9 mouse cellular contexts compared by ENCODE assay signal in genomic region chr10:58824016-58824568, GRCm38 (mm10). TPM values are rescaled to one million over a fixed set of nuclear protein-coding genes. Genes with fewer than 3 reads are reported as not detected.
"Had no signal": no experiment of that assay in that cellular context is flagged by ENCODE, and none has a peak within 500 bp of the region (broad histone marks: within the 10 kb centered on the region; RNA-seq: fewer than 3 reads in every experiment).

No protein-coding gene starts in this region.

- DNase-seq: lung, adult 2 months; lung, postnatal 14 days; lung, postnatal 36 days; right cerebral cortex, postnatal 14 days; thymus, adult 2 months; thymus, postnatal 25 days; thymus, postnatal 4 days had no signal

RNA-seq across cellular contexts. Expression of gene Sh3rf3, which starts 10.9 kb away (rescaled TPM):
- total RNA-seq: monocyte, adult 5-6 weeks; neutrophil, adult 5-6 weeks had no signal
